Mouse (Mus musculus) kidney, adult 2 months (tissue): Measurements from ENCODE around the gene Rad51b. TPM values are rescaled to one million over a fixed set of nuclear protein-coding genes. Genes with fewer than 3 reads are reported as not detected.
A peak's percentile ranks its signal among the peaks of the same experiment; 100 is the strongest.

Source experiments
- DNase-seq: peaks from one replicate; pipeline ENCODE4 v3.0.0; 2021
- H3K27ac ChIP-seq: fragments of 200-500 bp; 2 replicates; pipeline ENCODE4 v1.5.1; 2012; ENCODE audit warnings: low read depth, low read length, control low read depth, inconsistent platforms; ENCODE audit not compliant: insufficient read depth
- H3K27me3 ChIP-seq: fragments of 200-500 bp; replicated peaks from 2 replicates; pipeline ENCODE4 v1.6.1; 2012; ENCODE audit warnings: mild to moderate bottlenecking, moderate library complexity, low read length, inconsistent platforms; ENCODE audit not compliant: control insufficient read depth, insufficient read depth
- H3K36me3 ChIP-seq: fragments of 200-500 bp; 2 replicates; pipeline ENCODE4 v1.6.1; 2012; ENCODE audit warnings: mild to moderate bottlenecking, moderate library complexity, low read length, inconsistent platforms; ENCODE audit not compliant: control insufficient read depth, insufficient read depth
- H3K4me1 ChIP-seq: fragments of 200-500 bp; 2 replicates; pipeline ENCODE4 v1.6.1; 2011; ENCODE audit warnings: low read length; ENCODE audit not compliant: control insufficient read depth, insufficient read depth
- H3K4me3 ChIP-seq: fragments of 200-500 bp; 2 replicates; pipeline ENCODE4 v1.5.1; 2011; ENCODE audit warnings: mild to moderate bottlenecking, low read depth, low read length, control low read depth; ENCODE audit not compliant: insufficient read depth
- CTCF ChIP-seq: fragments of 200-500 bp; conservative IDR thresholded peaks from 2 replicates; pipeline ENCODE4 v1.5.1; 2011; ENCODE audit warnings: low read depth, mild to moderate bottlenecking, control low read depth, low read length, moderate library complexity, mixed read lengths; ENCODE audit not compliant: insufficient read depth, insufficient read length
- POLR2A ChIP-seq: fragments of 200-500 bp; IDR thresholded peaks from one replicate; pipeline ENCODE4 v1.6.1; 2011; ENCODE audit warnings: low read depth, low read length, control low read depth
- WGBS: fragments of 180-500 bp; shearing (Covaris S2); methylation state at CpG from one replicate; pipeline ENCODE4 v1.1.7; 2018; 5-methylcytosine and 5-hydroxymethylcytosine counted together
- polyA plus RNA-seq: library from polyadenylated mRNA; depleted of rRNA; stranded (reverse); fragments of >200 nt; gene quantifications from 2 replicates; pipeline ENCODE4 v1.2.3, GENCODE M21; 2012

Gene Rad51b
- polyA plus RNA-seq, 1 experiment = 0.14 TPM

GRCm38 (mm10) chr12:79628121-79628774 is 331.2 kb downstream of the Rad51b start:
- Histone ChIP-seq H3K4me1 (0 out of 2 replicates have a peak, but pooled peaks cover 8% of the 10 kb centered on the region), H3K27ac (no peak overlapping the region), H3K4me3 (no peak overlapping the region), H3K27me3 (no peaks in the 10 kb centered on the region), H3K36me3 (no peaks in the 10 kb centered on the region)
- no peak for DNase-seq
- TF ChIP-seq CTCF (no peak), POLR2A (no peak)
- WGBS = 83% methylated on average over 5 of the region's 5 CpGs

- 0 out of 2 replicates have a peak, but pooled peaks cover 8% of the 10 kb centered on the region for H3K4me1 ChIP-seq
- no peaks in the 10 kb centered on the region for H3K27me3 ChIP-seq
- 0 out of 2 replicates have a peak overlapping the region, but pooled peaks have one; percentile 5 for H3K27ac ChIP-seq
- H3K36me3 ChIP-seq = no peaks in the 10 kb centered on the region
- TF ChIP-seq CTCF (no peak), POLR2A (no peak)
- WGBS = 86% methylated on average over 7 of the region's 7 CpGs
- H3K4me3 ChIP-seq = no peak overlapping the region
- no peak for DNase-seq
These were observed 333.1 kb downstream of the Rad51b start for GRCm38 (mm10) chr12:79629945-79630850.

- Histone ChIP-seq H3K4me3 (no peak overlapping the region), H3K27me3 (no peaks in the 10 kb centered on the region), H3K36me3 (no peaks in the 10 kb centered on the region), H3K4me1 (no peaks in the 10 kb centered on the region), H3K27ac (no peak overlapping the region)
- DNase-seq = peak; percentile 37
- 87% methylated on average over 9 of the region's 9 CpGs for WGBS
- TF ChIP-seq CTCF = no peak
- TF ChIP-seq POLR2A = no peak
These were observed 336.5 kb downstream of the Rad51b start for GRCm38 (mm10) chr12:79633458-79634106.

GRCm38 (mm10) chr12:79641570-79642285 is 344.6 kb downstream of the Rad51b start:
- Histone ChIP-seq H3K4me3 (no peak overlapping the region), H3K4me1 (peaks cover 8% of the 10 kb centered on the region), H3K36me3 (no peaks in the 10 kb centered on the region), H3K27me3 (no peaks in the 10 kb centered on the region), H3K27ac (peak overlapping the region; percentile 63)
- TF ChIP-seq POLR2A = no peak
- TF ChIP-seq CTCF = 0 out of 2 replicates have a peak, but pooled peaks have one; percentile 9
- peak; percentile 63 for DNase-seq
- 25% methylated on average over 7 of the region's 7 CpGs for WGBS

GRCm38 (mm10) chr12:79642715-79643114 is 345.6 kb downstream of the Rad51b start:
- H3K36me3 ChIP-seq = no peaks in the 10 kb centered on the region
- TF ChIP-seq POLR2A (no peak), CTCF (no peak)
- no peak for DNase-seq
- H3K27ac ChIP-seq = no peak overlapping the region
- no peak overlapping the region for H3K4me3 ChIP-seq
- no peaks in the 10 kb centered on the region for H3K27me3 ChIP-seq
- WGBS = 95% methylated on average over 5 of the region's 5 CpGs
- peaks cover 8% of the 10 kb centered on the region for H3K4me1 ChIP-seq

- 93% methylated on average over 4 of the region's 4 CpGs for WGBS
These were observed 348.6 kb downstream of the Rad51b start for GRCm38 (mm10) chr12:79645656-79646055.

GRCm38 (mm10) chr12:79646646-79647164 is 349.6 kb downstream of the Rad51b start:
- 88% methylated on average over 9 of the region's 9 CpGs for whole genome bisulfite sequencing
- H3K27ac ChIP-seq = no peak overlapping the region

More at GRCm38 (mm10) chr12:79645656-79646055, 348.6 kb downstream of the Rad51b start:
- Histone ChIP-seq H3K27ac (no peak overlapping the region), H3K4me3 (no peak overlapping the region), H3K4me1 (peaks cover 12% of the 10 kb centered on the region), H3K27me3 (no peaks in the 10 kb centered on the region), H3K36me3 (no peaks in the 10 kb centered on the region)
- TF ChIP-seq CTCF (no peak), POLR2A (no peak)
- DNase-seq = no peak

More at GRCm38 (mm10) chr12:79646646-79647164, 349.6 kb downstream of the Rad51b start:
- TF ChIP-seq CTCF (no peak), POLR2A (no peak)
- no peak for DNase-seq
- H3K4me3 ChIP-seq = no peak overlapping the region
- H3K36me3 ChIP-seq = no peaks in the 10 kb centered on the region
- H3K4me1 ChIP-seq = peaks cover 8% of the 10 kb centered on the region
- no peaks in the 10 kb centered on the region for H3K27me3 ChIP-seq
